Mouse (Mus musculus): ENCODE measurements around the gene Rab40b. TPM values are rescaled to one million over a fixed set of nuclear protein-coding genes. Genes with fewer than 3 reads are reported as not detected.
"Not testable (repeated sequence)": the region's sequence is repeated elsewhere in the genome, so short reads cannot be mapped to it uniquely, and the experiment has no call there.

The Rab40b gene
- total RNA-seq, 2 experiments from 2014 or later: 5.4 to 6.0 TPM

GRCm38 (mm10) chr11:121369622-121370021, 18.4 kb downstream of the Rab40b start:
- DNase-seq (ENCODE audit: low spot score in 2 of 2): peak; percentile 16 to 36

GRCm38 (mm10) chr11:121368731-121369130, 19.3 kb downstream of the Rab40b start:
- DNase-seq (ENCODE audit: low spot score in 2 of 2): no peak

- no peak for DNase-seq (ENCODE audit: low spot score in 2 of 2)
Measured at GRCm38 (mm10) chr11:121367170-121367707, 20.8 kb downstream of the Rab40b start.

DNA sequence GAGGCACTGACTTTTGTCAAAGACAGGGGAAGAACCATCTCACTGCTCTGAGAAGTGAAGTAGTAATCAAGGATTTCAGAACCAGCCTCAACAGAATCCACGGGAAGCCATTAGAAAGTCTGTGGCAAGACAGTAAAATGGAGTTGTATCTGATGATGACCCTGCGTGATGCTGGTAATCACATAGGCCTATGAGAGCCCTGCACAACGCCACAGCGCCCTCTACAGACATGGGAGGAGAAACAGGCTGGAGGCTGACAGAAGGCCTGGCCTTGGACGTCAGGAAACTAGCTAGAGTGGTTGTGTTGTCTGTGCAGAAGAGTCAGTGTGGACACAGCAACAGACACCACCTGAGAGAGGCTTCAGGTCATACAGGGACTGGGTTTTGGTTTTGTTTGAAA, 25.8 kb downstream of the Rab40b start:
- DNase-seq (ENCODE audit: low spot score in 2 of 2): peak; percentile 55 to 56

DNA sequence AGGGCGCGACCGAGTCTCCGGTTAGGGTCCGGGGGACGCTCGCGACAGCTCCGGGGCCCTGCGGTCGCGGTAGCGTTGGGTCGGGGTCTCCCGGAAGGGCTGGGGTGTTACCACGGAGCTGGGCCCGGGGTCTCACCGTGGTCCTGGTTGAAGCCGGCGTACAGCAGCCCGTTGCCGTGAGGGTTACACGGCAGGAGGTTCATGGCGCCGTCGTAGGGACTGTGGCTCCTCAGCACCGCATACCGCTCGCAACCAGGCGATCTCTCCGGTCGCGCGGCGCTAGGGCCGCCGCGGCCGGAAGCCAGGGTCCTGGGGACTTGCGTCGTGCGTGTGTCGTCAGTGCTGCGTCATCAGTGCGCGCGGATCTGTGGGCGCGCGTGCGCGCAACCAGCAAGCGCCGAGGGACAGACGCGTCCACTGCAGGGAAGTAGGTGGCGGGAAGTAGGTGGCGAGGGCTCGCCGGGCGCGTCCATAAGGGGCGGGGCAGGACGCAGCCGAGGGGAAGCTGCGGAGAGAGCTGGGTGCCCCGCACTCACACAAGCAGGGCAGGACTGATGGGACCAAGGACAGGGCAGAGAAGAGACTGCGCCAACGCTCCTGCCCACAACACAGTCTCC, 33.9 kb downstream of the Rab40b start, which contains the start of gene Wdr45b:
Gene Wdr45b, minus strand, starts transcription at position 355 of the 617 bp plus-strand sequence.
- DNase-seq (ENCODE audit: low spot score in 2 of 2): peak; percentile 98 to 99

- DNase-seq (ENCODE audit: low spot score in 2 of 2): peak; percentile 27 to 45
Measured at GRCm38 (mm10) chr11:121353326-121354090, 34.5 kb downstream of the Rab40b start.

DNA sequence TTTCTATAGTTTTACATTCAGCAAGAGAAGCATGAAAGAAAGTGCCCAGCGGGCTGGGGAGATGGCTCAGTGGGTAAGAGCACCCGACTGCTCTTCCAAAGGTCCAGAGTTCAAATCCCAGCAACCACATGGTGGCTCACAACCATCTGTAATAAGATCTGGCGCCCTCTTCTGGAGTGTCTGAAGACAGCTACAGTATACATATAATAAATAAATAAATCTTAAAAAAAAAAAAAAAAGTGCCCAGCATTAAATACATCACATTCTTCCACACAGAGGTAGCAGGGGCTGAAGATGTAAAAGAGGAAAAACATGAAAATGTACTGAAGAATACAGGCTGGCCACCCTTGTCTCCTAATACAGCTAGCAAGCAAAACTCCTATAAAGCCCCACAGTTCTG, 39.3 kb downstream of the Rab40b start:
- DNase-seq (ENCODE audit: low spot score in 2 of 2): not testable (repeated sequence)

DNA sequence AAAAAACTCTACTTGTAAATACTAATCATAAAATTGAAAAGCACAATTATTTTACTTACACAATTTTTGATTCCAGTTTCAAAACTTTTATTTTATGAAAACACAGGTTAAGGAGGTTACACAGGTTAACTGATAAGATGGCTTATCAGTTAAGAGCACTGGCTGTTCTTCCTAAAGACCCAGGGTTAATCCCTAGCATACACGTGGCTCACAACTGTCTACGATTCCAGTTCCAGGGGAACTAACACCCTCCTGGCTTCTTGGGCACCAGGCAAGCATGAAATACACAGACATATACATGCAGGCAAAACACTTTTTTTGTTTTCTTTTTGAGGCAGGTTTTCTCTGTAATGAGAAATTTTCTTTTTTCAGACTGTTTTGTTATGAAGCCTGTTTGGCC, 39.9 kb downstream of the Rab40b start:
- DNase-seq (ENCODE audit: low spot score in 2 of 2): no peak

DNA sequence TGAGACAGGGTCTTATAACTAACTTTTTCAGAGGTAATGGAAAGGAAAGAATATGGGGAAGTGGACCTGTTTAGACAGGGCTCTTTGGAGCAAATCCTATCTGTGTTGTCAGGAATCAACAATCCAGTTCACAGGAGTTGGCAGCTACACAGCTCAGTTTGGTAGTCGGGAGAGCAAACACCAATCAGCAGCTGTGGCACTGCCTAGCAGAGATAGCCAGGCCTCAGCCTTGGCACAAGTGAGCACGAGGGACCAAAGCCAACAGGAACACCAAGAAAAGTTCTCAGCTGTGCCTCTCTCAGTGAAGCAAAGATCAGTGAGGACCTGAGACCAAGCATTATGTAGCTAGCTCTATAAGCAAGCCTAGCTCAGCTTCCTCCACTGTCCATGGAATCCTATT, 41.0 kb downstream of the Rab40b start:
- no peak for DNase-seq (ENCODE audit: low spot score in 2 of 2)

- not testable (repeated sequence) for DNase-seq (ENCODE audit: low spot score in 2 of 2)
Measured at GRCm38 (mm10) chr11:121342423-121342822, 45.6 kb downstream of the Rab40b start.

GRCm38 (mm10) chr11:121340287-121340686, 47.8 kb downstream of the Rab40b start:
- DNase-seq (ENCODE audit: low spot score in 2 of 2): no peak

DNA sequence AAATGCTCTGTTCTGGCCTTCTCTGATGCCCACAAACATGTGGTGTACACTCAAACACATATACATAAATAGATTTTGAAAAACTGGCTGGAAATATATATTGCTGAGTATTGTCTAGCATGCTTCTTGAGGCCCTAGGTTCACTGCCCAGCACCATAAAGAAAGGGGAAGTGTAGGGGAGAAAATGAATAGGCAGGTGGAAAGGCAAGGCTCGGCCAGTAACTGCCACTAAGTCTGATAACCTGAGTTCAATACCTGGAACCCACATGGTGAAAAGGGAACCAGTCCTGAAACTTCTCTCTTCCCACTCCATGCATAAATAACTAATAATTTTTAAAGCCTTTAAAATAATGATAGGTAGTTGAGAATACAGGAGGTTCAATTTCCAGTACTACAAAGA, 48.4 kb downstream of the Rab40b start:
- no peak for DNase-seq (ENCODE audit: low spot score in 2 of 2)

GRCm38 (mm10) chr11:121331641-121332040, 56.4 kb downstream of the Rab40b start:
- no peak for DNase-seq (ENCODE audit: low spot score in 2 of 2)

GRCm38 (mm10) chr11:121328619-121329018, 59.4 kb downstream of the Rab40b start:
- DNase-seq (ENCODE audit: low spot score in 2 of 2): no peak

DNA sequence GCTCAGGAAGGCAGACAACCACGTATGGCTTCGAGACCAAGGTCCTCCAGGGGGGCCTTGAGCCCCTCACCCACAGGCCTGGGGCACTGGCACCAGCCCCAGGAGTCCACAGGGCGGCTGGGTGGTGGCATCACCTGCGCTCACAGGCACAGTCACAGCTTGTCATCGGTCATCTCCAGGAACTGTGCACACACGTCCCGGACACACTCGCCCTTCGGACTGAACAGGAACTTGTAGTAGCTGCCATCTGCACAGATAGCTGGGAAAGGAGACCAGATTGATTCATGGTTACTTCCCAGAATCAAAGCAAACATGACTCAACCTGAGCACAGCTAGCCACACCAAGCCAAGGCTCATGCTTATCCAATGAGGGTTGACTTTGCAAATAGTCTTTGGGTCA, 59.8 kb downstream of the Rab40b start:
- DNase-seq (ENCODE audit: low spot score in 2 of 2): no peak

GRCm38 (mm10) chr11:121326681-121327080, 61.4 kb downstream of the Rab40b start:
- no peak for DNase-seq (ENCODE audit: low spot score in 2 of 2)

DNA sequence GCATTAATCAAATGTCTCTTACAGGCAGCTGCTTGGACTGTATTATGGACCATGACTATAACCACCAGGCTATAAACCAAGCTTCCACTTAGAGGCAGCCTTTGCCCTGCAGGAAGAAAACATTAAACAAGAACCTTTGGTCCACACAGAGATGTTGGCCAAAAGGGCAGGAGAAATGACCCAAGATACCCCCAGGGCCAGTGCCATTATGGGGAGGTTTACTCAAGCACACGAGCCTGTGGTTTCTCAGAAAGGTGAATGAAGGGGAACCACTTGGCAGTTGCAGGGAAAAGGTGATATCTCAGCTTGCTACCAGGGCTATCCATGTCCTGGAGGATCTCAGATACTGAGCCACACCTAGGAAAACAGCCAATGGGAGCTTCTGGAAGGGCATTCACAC, 62.0 kb downstream of the Rab40b start:
- DNase-seq (ENCODE audit: low spot score in 2 of 2): no peak

DNA sequence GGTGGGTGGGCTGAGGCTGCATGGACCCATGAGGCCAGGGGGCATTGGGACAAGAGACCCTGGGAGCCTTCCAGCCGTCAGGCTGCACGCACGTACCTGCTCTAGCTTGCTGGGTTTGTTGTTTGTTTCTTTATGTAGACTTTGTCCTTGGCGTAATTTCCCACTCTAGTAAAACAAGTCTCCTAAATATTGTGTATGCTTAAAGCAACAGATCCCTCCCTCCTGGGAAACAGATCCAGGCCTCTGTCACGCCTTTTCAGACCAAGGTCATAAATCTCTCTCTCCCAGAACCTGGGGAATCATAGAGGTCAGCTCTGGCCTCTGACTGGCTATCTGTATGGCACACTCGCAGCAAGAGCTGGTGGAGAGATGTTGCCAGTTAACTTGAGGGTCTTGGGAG, 80.3 kb downstream of the Rab40b start:
- not testable (repeated sequence) for DNase-seq (ENCODE audit: low spot score in 2 of 2)

- DNase-seq (ENCODE audit: low spot score in 2 of 2): no peak
Measured at GRCm38 (mm10) chr11:121306608-121307007, 81.4 kb downstream of the Rab40b start.

Data from adrenal gland, adult 18-20 months (tissue).